Mouse (Mus musculus): ENCODE measurements around the gene Unc5b.
"Not testable (repeated sequence)": the region's sequence is repeated elsewhere in the genome, so short reads cannot be mapped to it uniquely, and the experiment has no call there.

The Unc5b gene

DNA sequence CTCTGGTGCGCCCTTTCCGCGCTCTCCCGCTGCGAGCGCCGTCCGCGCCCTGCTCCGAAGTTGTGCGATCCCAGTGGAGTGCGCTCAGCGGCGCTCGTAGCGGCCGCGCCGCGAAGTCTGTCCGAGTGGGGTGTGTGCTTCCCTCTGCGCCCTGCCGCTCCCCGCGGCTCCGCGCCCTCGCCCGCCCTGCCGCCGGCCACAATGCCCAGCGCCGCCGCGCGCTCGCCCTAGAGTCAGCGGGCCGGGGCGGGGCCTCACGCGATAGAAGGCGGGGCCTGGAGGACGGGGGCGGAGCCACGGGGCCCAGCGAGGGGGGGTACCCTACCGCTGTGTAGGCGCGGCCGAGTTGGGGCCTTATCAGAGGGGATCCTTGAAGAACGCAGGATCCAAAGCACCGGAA lies at the start of gene Unc5b:
Gene Unc5b, minus strand, starts transcription at position 203 of the 400 bp plus-strand sequence.
- peak; percentile 99 for DNase-seq (ENCODE audit: low read depth)

DNA sequence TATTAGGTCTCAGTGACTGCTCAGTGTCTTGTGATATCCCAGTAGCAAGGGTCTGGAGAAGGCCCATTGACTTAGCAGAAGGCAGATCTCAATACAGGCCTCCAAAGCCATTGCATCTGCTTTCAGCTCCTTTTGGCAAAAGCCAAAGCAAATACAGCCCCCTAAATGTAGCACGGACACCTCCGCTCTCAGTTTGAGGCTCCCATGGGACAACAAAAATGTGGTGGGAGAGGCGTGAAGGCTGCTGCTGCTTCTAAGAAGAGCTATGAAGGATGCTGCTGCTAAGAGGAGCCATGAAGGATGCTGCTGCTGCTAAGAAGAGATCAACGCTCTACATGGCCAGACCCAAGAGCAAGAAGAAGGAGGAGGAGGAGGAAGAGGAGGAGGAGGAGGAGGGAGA lies 48.4 kb upstream of the Unc5b start:
- no peak for DNase-seq (ENCODE audit: low read depth)

DNA sequence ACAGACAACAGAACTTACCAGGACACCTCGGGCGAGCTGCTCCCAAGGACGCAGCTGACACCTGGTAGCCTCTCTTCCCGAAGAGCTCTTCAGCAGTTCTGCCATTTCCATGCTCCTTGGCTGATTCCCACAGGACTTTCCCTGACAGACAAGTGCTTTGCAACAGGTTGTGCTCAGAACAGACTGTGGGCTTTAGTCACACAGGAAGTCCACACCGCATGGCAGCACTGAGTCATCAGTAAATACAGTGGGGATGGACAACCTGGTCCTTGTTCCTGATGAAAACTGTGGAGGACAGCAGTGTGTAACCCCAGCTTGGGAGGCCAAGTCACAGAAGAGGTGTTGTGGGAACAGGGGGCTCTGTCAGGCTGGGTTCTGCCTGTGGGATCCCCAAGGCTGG lies 45.7 kb upstream of the Unc5b start:
- DNase-seq (ENCODE audit: low read depth) = no peak

GRCm38 (mm10) chr10:60875011-60875410 lies 43.6 kb upstream of the Unc5b start:
- DNase-seq (ENCODE audit: low read depth) = no peak

- DNase-seq (ENCODE audit: low read depth) = no peak
Measured at GRCm38 (mm10) chr10:60863318-60863717, 31.9 kb upstream of the Unc5b start.

- DNase-seq (ENCODE audit: low read depth) = no peak
Measured at GRCm38 (mm10) chr10:60862477-60863293, 31.3 kb upstream of the Unc5b start.

- DNase-seq (ENCODE audit: low read depth) = not testable (repeated sequence)
Measured at GRCm38 (mm10) chr10:60845271-60845670, 13.9 kb upstream of the Unc5b start.

DNA sequence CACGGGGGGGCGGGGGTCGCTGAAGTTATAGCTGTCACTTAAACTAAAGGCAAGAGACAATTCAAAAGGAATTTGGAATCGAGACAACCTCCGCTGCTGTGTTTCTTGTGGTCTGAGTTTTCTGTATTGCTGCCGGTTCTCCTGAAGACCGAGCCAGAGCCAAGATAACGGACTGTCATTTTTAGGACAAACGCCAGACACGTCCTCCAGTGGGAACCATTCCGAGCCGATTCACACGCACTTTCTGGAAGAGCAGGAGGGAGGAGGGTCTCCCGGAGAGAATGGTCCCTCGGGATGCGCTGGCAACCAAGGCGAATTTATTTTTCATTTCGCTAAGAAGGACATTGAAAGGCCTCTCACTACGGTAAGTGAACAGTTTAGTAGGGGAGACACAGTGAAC lies 7.4 kb upstream of the Unc5b start:
- DNase-seq (ENCODE audit: low read depth) = no peak

- peak; percentile 94 for DNase-seq (ENCODE audit: low read depth)
Measured at GRCm38 (mm10) chr10:60834949-60835348, 3.6 kb upstream of the Unc5b start.

DNA sequence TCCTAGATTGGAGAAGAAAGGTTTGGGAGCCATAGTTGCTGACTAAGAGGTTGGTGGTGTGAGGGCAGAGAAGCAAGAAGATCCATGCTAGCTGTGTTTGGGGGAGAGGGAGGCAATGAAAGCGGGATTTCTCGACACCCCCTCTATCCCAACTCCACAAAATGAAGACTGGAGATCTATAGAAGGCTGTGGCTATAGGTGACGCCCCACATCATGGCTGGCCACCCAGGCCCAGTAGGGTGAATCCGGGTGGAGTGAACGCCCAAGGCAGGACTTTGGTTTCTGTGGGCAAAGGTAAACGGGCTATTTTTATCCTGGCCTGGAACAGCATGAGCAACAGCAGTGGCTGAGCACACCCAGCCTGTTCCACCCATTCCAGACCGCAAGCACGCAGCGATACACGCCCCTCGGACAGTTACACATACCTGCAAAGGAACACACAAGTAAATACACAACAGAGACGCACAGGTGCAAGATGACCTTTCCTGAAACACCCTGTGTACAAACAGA lies 1.3 kb upstream of the Unc5b start:
- DNase-seq (ENCODE audit: low read depth) = no peak

GRCm38 (mm10) chr10:60830556-60831350 lies 628 bp downstream of the Unc5b start:
- peak; percentile 49 for DNase-seq (ENCODE audit: low read depth)

- DNase-seq (ENCODE audit: low read depth) = no peak
Measured at GRCm38 (mm10) chr10:60830000-60830399, 1.4 kb downstream of the Unc5b start.

GRCm38 (mm10) chr10:60829071-60829470 lies 2.3 kb downstream of the Unc5b start:
- no peak for DNase-seq (ENCODE audit: low read depth)

DNA sequence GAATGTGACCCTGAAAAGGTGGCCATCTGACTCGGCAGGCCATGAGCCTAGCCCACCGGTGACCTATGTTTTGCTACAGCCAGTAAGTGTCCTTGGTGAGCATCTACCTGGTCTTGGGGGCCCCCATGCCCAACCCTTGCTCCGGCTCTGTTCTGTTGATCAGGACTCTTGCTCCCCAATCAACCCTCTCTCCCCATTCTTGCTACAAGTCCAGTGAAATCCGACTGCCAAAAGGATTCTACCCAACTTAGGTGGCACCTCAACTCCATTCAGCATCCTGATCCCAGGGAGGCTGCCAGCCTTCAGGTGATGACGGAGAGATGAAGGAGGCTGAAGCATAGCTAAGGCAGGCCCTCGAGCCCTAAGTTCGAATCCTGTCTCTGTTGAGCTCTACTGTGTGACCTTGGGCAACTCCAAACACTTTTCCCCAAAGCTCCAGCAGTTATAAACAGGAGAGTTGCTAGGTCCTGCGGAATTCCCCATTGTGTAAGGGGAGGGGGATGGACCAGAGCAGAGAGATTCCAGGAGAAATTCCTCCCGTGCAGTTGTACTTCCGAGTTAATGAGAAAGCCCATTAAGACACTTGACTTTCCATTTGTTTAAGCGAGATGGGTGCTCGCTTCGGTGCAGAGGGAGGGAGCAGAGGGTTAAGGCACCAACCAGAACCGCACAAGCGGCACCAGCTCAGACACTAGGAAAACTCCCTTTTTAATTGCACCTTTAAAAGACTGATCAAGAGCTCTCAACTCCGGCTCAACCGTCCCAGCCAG lies 3.3 kb downstream of the Unc5b start:
- DNase-seq (ENCODE audit: low read depth) = no peak

GRCm38 (mm10) chr10:60827266-60827665 lies 4.1 kb downstream of the Unc5b start:
- peak; percentile 73 for DNase-seq (ENCODE audit: low read depth)

GRCm38 (mm10) chr10:60826461-60827237 lies 4.7 kb downstream of the Unc5b start:
- peak; percentile 79 for DNase-seq (ENCODE audit: low read depth)

GRCm38 (mm10) chr10:60825955-60826354 lies 5.4 kb downstream of the Unc5b start:
- no peak for DNase-seq (ENCODE audit: low read depth)

DNA sequence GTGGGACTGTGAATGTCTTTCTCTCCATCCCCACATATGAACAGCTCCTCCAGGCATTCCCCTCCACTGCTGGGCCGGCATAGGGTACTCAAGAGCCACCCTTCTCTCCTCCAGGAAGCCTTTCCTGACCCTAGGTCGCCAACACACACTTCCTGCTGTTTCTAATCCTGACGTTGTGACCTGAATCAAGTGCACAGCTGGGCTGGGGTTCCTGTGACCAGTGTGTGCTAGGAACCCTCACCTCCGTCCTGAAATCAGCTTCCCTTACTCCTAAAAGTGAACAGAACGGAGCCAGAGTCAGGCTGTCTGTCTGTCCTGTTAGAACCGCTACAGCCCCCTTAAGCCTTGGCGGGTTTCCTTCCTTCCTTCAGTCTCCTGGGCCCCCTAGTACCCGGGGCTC lies 7.6 kb downstream of the Unc5b start:
- DNase-seq (ENCODE audit: low read depth) = no peak

DNA sequence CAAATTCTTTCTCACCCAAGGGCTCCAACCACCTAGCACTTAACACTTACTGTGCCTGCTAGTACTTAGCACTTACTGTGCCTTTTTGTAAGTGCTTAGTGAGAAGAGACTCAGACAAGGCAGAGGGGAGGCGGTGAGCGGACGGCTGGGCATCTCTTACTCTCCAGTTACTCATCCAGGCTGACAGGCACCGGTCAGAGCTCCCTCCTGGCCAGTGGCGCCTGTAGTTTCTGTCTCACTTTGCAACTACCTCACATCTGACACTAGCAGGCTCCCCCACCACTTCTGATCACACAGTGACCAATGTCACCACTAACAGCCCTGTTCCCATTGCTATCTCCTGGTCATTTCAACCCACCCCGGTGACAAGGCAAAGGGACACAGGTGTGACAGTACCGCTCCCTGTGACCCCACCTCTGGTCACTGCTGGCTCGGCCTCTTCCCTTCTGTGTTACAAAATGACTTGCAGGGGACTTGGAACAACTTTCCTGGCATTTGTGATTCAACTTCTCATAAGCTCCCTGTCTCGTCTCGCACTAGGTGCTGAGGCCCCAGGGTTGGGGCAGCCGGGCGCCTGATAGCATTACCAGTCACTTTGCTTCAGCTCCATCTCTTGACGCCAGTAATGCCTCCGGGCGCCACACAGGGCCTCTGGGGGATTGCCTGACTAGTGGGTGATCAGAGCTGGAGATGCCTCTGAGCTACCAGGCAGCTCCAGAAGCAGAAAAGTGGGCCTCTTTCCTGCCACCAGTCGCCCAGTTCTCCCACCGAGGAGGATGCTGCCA lies 8.5 kb downstream of the Unc5b start:
- DNase-seq (ENCODE audit: low read depth) = peak; percentile 64

DNA sequence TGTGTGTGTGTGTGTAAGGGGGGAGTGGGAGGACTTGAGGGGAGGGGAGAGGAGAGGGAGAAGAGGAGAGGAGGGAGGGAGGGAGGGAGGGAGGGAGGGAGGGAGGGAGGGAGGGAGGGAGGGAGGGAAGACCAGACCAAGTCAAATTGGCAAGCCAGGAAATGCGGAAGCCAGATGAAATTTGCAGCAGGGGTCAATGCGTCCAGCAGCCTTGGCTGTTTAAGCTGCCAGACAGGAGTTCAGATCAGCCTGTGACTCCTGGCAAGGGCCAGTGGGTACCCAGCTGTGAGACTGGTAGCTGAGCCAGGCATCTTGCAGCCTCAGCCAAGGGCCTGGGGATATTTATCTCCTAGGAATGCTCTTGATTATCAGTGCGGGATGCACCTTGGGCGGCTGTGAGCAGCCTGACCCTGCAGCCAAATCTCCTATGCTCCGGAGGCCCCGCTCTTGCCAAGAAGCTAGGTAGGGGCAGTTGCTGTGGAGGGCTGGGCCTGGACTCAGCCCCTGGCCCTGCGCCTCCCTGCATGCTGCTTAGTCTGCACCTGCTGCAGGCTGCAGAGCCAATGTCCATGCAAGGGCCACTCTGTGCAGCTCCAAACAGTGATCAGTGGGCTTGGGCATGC lies 9.5 kb downstream of the Unc5b start:
- DNase-seq (ENCODE audit: low read depth) = peak; percentile 59

All from NIH3T3 (cell line).